Mouse (Mus musculus) cerebellum, adult 2 months (tissue): ENCODE results near the gene 5530401A14Rik. TPM values are rescaled to one million over a fixed set of nuclear protein-coding genes. Genes with fewer than 3 reads are reported as not detected.

ENCODE experiments used
- DNase-seq, 2 experiments: peaks; one replicate each; pipeline ENCODE4 v3.0.0; 2021
- H3K27ac ChIP-seq: fragments of 200-500 bp; 2 replicates; pipeline ENCODE4 v1.5.1; 2012; ENCODE audit warnings: low read length, control low read depth, inconsistent platforms; ENCODE audit not compliant: insufficient read depth
- H3K27me3 ChIP-seq: fragments of 200-500 bp; 2 replicates; pipeline ENCODE4 v1.6.1; 2012; ENCODE audit warnings: inconsistent platforms, mild to moderate bottlenecking, low read length, moderate library complexity; ENCODE audit not compliant: control insufficient read depth, insufficient read depth
- H3K4me1 ChIP-seq: fragments of 200-500 bp; 2 replicates; pipeline ENCODE4 v1.6.1; 2011; ENCODE audit warnings: low read length; ENCODE audit not compliant: control insufficient read depth, insufficient read depth
- H3K4me3 ChIP-seq: fragments of 200-500 bp; replicated peaks from 2 replicates; pipeline ENCODE3; 2011; ENCODE audit warnings: mild to moderate bottlenecking, low read depth, low read length, control low read depth; ENCODE audit not compliant: insufficient read depth
- CTCF ChIP-seq: fragments of 200-500 bp; IDR thresholded peaks from 2 replicates; pipeline ENCODE4 v1.5.1; 2011; ENCODE audit warnings: low read depth, mild to moderate bottlenecking, control low read depth, low read length, moderate library complexity, borderline replicate concordance; ENCODE audit not compliant: insufficient read depth
- POLR2A ChIP-seq: fragments of 200-500 bp; IDR thresholded peaks from 2 replicates; pipeline ENCODE4 v1.6.1; 2011; ENCODE audit warnings: low read length, control low read depth, borderline replicate concordance; ENCODE audit not compliant: insufficient read depth
- WGBS: fragments of 180-500 bp; shearing (Covaris S2); methylation state at CpG from one replicate; pipeline ENCODE4 v1.1.7; 2018; 5-methylcytosine and 5-hydroxymethylcytosine counted together
- polyA plus RNA-seq: library from polyadenylated mRNA; depleted of rRNA; stranded (reverse); fragments of >200 nt; gene quantifications from 2 replicates; pipeline ENCODE4 v1.2.3, GENCODE M21; 2012; rRNA removed

The 5530401A14Rik gene
- polyA plus RNA-seq, 1 experiment, result not detected

- DNase-seq, result no peak
- Histone ChIP-seq H3K4me1 (no peaks in the 10 kb centered on the region), H3K4me3 (no peak overlapping the region), H3K27ac (no peak overlapping the region), H3K27me3 (no peaks in the 10 kb centered on the region)
- 64% methylated on average over 1 of the region's 1 CpGs for WGBS
- TF ChIP-seq POLR2A, result no peak
- TF ChIP-seq CTCF, result no peak
Observed at GRCm38 (mm10) chr11:81942167-81942566, 81.7 kb downstream of the 5530401A14Rik start.

Other genes with a start within 250 kb of the 5530401A14Rik start
- 39.7 and 43.2 TPM in 2 replicates for gene Asic2, start 107.8 kb downstream of the 5530401A14Rik start, polyA plus RNA-seq
- 0.19 TPM in 1 of 2 replicates, not detected in the other for gene Ccl2, start 174.9 kb downstream of the 5530401A14Rik start, polyA plus RNA-seq
- not detected in 2 replicates for gene Gm17268, start 177.9 kb downstream of the 5530401A14Rik start, polyA plus RNA-seq
- gene Ccl7, start 185.0 kb downstream of the 5530401A14Rik start, polyA plus RNA-seq, result not detected in 2 replicates
- gene Ccl11, start 197.2 kb downstream of the 5530401A14Rik start, polyA plus RNA-seq, result 0.33 and 0.44 TPM in 2 replicates
- 1.3 TPM in 2 replicates for gene Ccl12, start 241.2 kb downstream of the 5530401A14Rik start, polyA plus RNA-seq